Mouse (Mus musculus) ES-E14 (cell line): ENCODE measurements around the gene Kcng3. TPM values are rescaled to one million over a fixed set of nuclear protein-coding genes. Genes with fewer than 3 reads are reported as not detected.

Experiments used
- DNase-seq: peaks from one replicate; pipeline ENCODE4 v3.0.0-alpha.2; 2013; ENCODE audit warnings: low read depth, low spot score
- H3K27ac ChIP-seq: 2 replicates; pipeline ENCODE4 v1.5.1; 2012; ENCODE audit warnings: low read depth, mild to moderate bottlenecking, low read length, moderate library complexity, mixed read lengths; ENCODE audit not compliant: poor library complexity, insufficient read depth, severe bottlenecking
- H3K36me3 ChIP-seq: 2 replicates; pipeline ENCODE4 v1.6.1; 2012; ENCODE audit warnings: mild to moderate bottlenecking, low read length, moderate library complexity, mixed read lengths; ENCODE audit not compliant: control insufficient read depth, poor library complexity, insufficient read depth, severe bottlenecking
- H3K4me1 ChIP-seq, 2 experiments: fragments of 150-350 bp in 1 of 2; sonication (generic) in 1 of 2; 2 replicates each; pipeline ENCODE4 v1.6.1; 2012; ENCODE audit warnings: low read length in 2 of 2, mild to moderate bottlenecking in 1 of 2, mixed read lengths in 1 of 2; ENCODE audit not compliant: control insufficient read depth in 2 of 2, insufficient read depth in 2 of 2, poor library complexity in 1 of 2
- H3K4me3 ChIP-seq, 2 experiments: fragments of 150-350 bp in 1 of 2; sonication (generic) in 1 of 2; 2 replicates each; pipeline ENCODE4 v1.5.1; 2012; ENCODE audit warnings: low read length in 2 of 2, low read depth in 1 of 2, mild to moderate bottlenecking in 1 of 2, mixed read lengths in 1 of 2; ENCODE audit not compliant: insufficient read depth in 1 of 2, poor library complexity in 1 of 2, severe bottlenecking in 1 of 2
- H3K9ac ChIP-seq: 2 replicates; pipeline ENCODE4 v1.6.1; 2012; ENCODE audit warnings: low read depth, mild to moderate bottlenecking, low read length, mixed read lengths; ENCODE audit not compliant: poor library complexity, insufficient read depth, severe bottlenecking
- H3K9me3 ChIP-seq: fragments of 150-350 bp; sonication (generic); 2 replicates; pipeline ENCODE4 v1.6.1; 2012; ENCODE audit warnings: low read depth, mild to moderate bottlenecking, low read length; ENCODE audit not compliant: control insufficient read depth, insufficient read depth
- CHD2 ChIP-seq: IDR thresholded peaks from 2 replicates; pipeline ENCODE4 v1.6.1; 2014; ENCODE audit warnings: mild to moderate bottlenecking, low read depth, low read length, inconsistent platforms
- HCFC1 ChIP-seq: IDR thresholded peaks from 2 replicates; pipeline ENCODE4 v1.6.1; 2012; ENCODE audit warnings: low read length, inconsistent platforms, borderline replicate concordance; ENCODE audit not compliant: insufficient read depth
- MAFK ChIP-seq: IDR thresholded peaks from 2 replicates; pipeline ENCODE4 v1.6.1; 2014; ENCODE audit warnings: mild to moderate bottlenecking, low read depth, low read length, inconsistent platforms; ENCODE audit not compliant: insufficient read depth
- ZC3H11A ChIP-seq: IDR thresholded peaks from 2 replicates; pipeline ENCODE4 v1.6.1; 2012; ENCODE audit warnings: low read depth, mild to moderate bottlenecking, inconsistent platforms, low read length, borderline replicate concordance
- ZNF384 ChIP-seq: IDR thresholded peaks from 2 replicates; pipeline ENCODE4 v1.6.1; 2012; ENCODE audit warnings: low read depth, low read length, inconsistent platforms
- in situ Hi-C, 2 experiments: fragments of 600-800 bp; cut with MboI; formaldehyde crosslinking; loops; one replicate each; pipeline ENCODE4 v1.15.1; 2025; ENCODE audit warnings: low sequenced_read_pairs in 2 of 2, inconsistent platforms in 1 of 2; ENCODE audit not compliant: unreplicated experiment in 2 of 2
- total RNA-seq: library from RNA; depleted of rRNA; stranded (reverse); fragments of 300-350 nt; gene quantifications from 2 replicates; pipeline ENCODE4 v1.2.3, GENCODE M21; 2012

The Kcng3 gene
- total RNA-seq, 1 experiment = 0.98 TPM

GRCm38 (mm10) chr17:83594526-83594925, 37.2 kb downstream of the Kcng3 start:
- TF ChIP-seq ZC3H11A = no peak
- no peak for TF ChIP-seq CHD2
- TF ChIP-seq HCFC1 = no peak
- no peak for TF ChIP-seq MAFK
- TF ChIP-seq ZNF384 = no peak
- H3K27ac ChIP-seq = no peak overlapping the region
- no peak overlapping the region for H3K9ac ChIP-seq
- no peaks in the 10 kb centered on the region for H3K9me3 ChIP-seq
- H3K4me3 ChIP-seq = no peak overlapping the region
- in situ Hi-C loops = no loop called here
- no peaks in the 10 kb centered on the region for H3K36me3 ChIP-seq
- no peak for DNase-seq
- no peaks in the 10 kb centered on the region for H3K4me1 ChIP-seq

DNA sequence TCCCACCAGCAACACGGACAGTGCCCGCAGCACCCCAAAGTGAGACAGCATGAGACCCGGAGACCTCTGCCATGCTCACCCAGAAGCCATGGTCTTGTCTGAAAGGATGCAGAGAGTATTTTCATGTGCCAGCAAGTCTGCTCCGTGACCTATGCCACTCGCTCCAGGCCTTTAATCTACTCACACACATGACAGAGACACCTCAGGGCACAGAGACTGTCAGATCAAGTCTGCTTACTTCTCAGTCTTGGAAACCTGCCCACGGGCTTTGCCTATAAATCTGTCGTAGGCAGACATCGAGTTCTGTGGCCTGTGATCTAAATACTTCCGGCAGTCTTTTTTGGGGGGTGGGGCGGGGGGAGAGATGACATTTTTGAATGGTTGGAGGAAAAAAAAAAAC, 38.3 kb downstream of the Kcng3 start:
- in situ Hi-C loops = no loop called here
- no peak for DNase-seq
- Histone ChIP-seq H3K9me3 (no peaks in the 10 kb centered on the region), H3K27ac (no peak overlapping the region), H3K4me1 (no peaks in the 10 kb centered on the region), H3K36me3 (no peaks in the 10 kb centered on the region), H3K9ac (no peak overlapping the region), H3K4me3 (no peak overlapping the region)
- TF ChIP-seq ZC3H11A = no peak
- no peak for TF ChIP-seq HCFC1
- TF ChIP-seq MAFK = no peak
- no peak for TF ChIP-seq CHD2

GRCm38 (mm10) chr17:83588663-83589341, 42.9 kb downstream of the Kcng3 start:
- H3K9me3 ChIP-seq = no peaks in the 10 kb centered on the region
- peak; percentile 31 for DNase-seq
- H3K27ac ChIP-seq = no peak overlapping the region
- in situ Hi-C loops = no loop called here
- H3K9ac ChIP-seq = no peak overlapping the region
- TF ChIP-seq CHD2 (no peak), ZC3H11A (no peak), MAFK (no peak), ZNF384 (no peak), HCFC1 (no peak)
- no peak overlapping the region for H3K4me3 ChIP-seq
- H3K36me3 ChIP-seq = no peaks in the 10 kb centered on the region
- no peaks in the 10 kb centered on the region for H3K4me1 ChIP-seq

GRCm38 (mm10) chr17:83587731-83588130, 44.0 kb downstream of the Kcng3 start:
- no peaks in the 10 kb centered on the region for H3K9me3 ChIP-seq
- DNase-seq = no peak
- in situ Hi-C loops = no loop called here

DNA sequence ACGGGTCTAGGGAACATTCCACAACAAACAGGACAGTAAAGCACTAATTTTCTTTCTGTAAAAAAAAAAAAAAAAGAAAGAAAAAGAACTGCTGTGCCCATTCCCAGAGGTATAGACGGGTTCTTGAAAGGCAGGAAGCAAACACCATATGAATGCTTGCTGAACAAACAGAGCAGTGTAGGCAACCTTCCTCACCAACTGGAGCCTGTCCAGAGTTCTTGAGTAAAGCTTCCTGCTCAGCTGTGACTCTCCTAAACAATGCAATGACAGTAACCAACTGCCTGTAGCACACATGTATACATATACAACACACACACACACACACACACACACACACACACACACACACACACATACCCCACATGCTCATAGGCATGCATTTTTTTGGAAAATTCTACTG, 49.1 kb downstream of the Kcng3 start:
- no peak for DNase-seq
- no peak for TF ChIP-seq ZNF384
- no peak for TF ChIP-seq CHD2
- no peak for TF ChIP-seq HCFC1
- no peak for TF ChIP-seq ZC3H11A
- in situ Hi-C loops = no loop called here
- Histone ChIP-seq H3K9ac (no peak overlapping the region), H3K4me3 (no peak overlapping the region), H3K9me3 (no peaks in the 10 kb centered on the region), H3K4me1 (no peaks in the 10 kb centered on the region), H3K27ac (no peak overlapping the region), H3K36me3 (no peaks in the 10 kb centered on the region)

More at GRCm38 (mm10) chr17:83587731-83588130, 44.0 kb downstream of the Kcng3 start:
- TF ChIP-seq ZC3H11A (no peak), CHD2 (no peak), MAFK (no peak), ZNF384 (no peak), HCFC1 (no peak)
- Histone ChIP-seq H3K27ac (no peak overlapping the region), H3K4me1 (no peaks in the 10 kb centered on the region), H3K36me3 (no peaks in the 10 kb centered on the region), H3K9ac (no peak overlapping the region), H3K4me3 (no peak overlapping the region)
